8 mouse cellular contexts compared by ENCODE assay signal in the genomic region with DNA sequence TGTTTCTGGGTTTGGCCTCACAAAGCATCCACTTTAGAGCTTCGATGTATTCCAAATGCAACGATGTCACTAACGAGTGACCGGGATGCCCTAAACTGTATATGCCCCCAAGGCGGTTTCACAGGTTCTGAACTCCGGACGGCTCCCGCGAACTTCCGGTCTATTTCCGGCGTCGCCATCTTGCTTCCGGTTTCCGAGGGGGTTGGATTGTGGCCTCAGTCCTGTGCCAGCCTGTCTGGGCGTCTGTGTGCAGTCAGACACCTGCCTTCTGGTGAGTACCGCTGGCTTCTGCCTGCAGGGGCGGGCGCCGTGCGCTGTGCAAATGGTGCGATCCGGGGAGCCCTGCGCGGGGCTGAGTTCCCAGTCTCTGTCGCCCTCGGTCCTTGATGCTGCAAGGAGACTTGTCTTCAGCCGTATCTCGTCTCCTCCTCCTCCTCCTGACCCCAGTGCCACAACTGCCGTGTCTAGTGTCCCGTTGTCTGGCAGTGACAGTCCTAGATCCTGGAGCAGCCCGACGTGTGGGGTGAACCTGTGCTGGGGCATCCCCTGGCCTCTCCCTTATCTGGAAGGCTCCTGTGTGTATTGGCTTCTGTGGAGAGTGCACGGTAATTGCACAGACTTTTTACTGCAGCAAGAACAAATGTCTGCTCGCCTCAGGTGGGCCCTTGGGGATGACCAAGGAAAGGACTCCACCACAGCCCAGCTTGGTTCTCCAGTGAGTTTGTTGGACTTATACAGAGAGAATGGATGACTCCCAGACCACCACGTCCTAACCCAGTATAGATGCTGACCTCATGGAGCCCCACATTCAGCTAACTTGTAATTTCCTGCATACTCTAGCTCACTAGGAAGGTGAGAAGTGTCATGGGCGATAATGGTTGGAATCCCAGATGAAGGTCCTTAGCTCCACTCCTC. TPM values are rescaled to one million over a fixed set of nuclear protein-coding genes. Genes with fewer than 3 reads are reported as not detected.
DNase-seq lines count a peak whose midpoint lies in the region; ATAC-seq lines count a peak whose summit lies in the region.

A gene (plus strand): TSS at position 178 of the 915 bp plus-strand sequence.

- intact Hi-C loops in gastrocnemius, postnatal 14 days (cut with DNase I; ENCODE audit: low total_unique reads), result no loop called here
- intact Hi-C loops in left cerebral cortex, postnatal 10 days (cut with DNase I), result no loop called here

- peak; percentile 69 to 73 for DNase-seq in adrenal gland, adult 18-20 months (ENCODE audit: low spot score in 2 of 2)
- peak; percentile 86 for DNase-seq in embryo, embryonic 10 days (ENCODE audit: low spot score)
- peak; percentile 72 for DNase-seq in gastrocnemius, postnatal 14 days
- peak; percentile 92 for DNase-seq in induced T-regulatory cell, adult 2 months (ENCODE audit: low read depth)
- DNase-seq in left cerebral cortex, postnatal 10 days (ENCODE audit: extremely low spot score in 1 of 2, low spot score in 2 of 2), result peak; percentile 62 to 82
- peak; percentile 87 to 88 for DNase-seq in right cerebral cortex, postnatal 10 days (ENCODE audit: low spot score in 2 of 2)
- peak; percentile 84 for DNase-seq in urinary bladder, postnatal 14 days (ENCODE audit: low spot score)

- ATAC-seq in megakaryocyte progenitor cell, adult 5-6 weeks (replicated peaks; ENCODE audit: poor library complexity), result peak; percentile 97

RNA-seq across cellular contexts. Expression of the gene that starts here (rescaled TPM):
- 1 to 10 TPM; 4.0 to 5.9 TPM for total RNA-seq in adrenal gland, adult 18-20 months (2021)
- total RNA-seq in gastrocnemius, postnatal 14 days (2021), result 1 to 10 TPM; 1.4 to 1.6 TPM
- total RNA-seq in left cerebral cortex, postnatal 10 days (2021), result 10 to 100 TPM in 1 of 2 experiments, 1 to 10 TPM in 1; 8.8 to 11.0 TPM
- total RNA-seq in megakaryocyte progenitor cell, adult 5-6 weeks (2015), result 1.9 and 3.7 TPM in 2 replicates
- 2.9 and 5.0 TPM in 2 replicates for total RNA-seq in megakaryocyte progenitor cell, adult 5-6 weeks (2017)

Comparison
In these comparisons a context has a peak if more than half of its experiments do, and no peak if none do; other contexts are left out.
1. Peak in every context shown above with its lines: DNase-seq and ATAC-seq.